Mouse (Mus musculus) embryonic facial prominence, embryonic 14.5 days (tissue): Measurements from ENCODE around the gene Gm20708. TPM values are rescaled to one million over a fixed set of nuclear protein-coding genes. Genes with fewer than 3 reads are reported as not detected.
A peak's percentile ranks its signal among the peaks of the same experiment; 100 is the strongest.

ENCODE experiments used
- ATAC-seq: fragments of 200-750 bp; cut with Nextera tagmentation; 2 replicates; pipeline ENCODE4 v1.8.0; 2017; ENCODE audit warnings: low read depth, moderate number of reproducible peaks, moderate TSS enrichment
- DNase-seq: peaks from one replicate; pipeline ENCODE4 v3.0.0-alpha.2; 2015; ENCODE audit warnings: low spot score
- H3K27ac ChIP-seq: fragments of 300-500 bp; sonication (generic); replicated peaks from 2 replicates; pipeline ENCODE4 v1.5.1; 2014; ENCODE audit warnings: low read depth, mild to moderate bottlenecking, low read length, moderate library complexity
- H3K27me3 ChIP-seq: fragments of 300-500 bp; sonication (generic); replicated peaks from 2 replicates; pipeline ENCODE4 v1.6.1; 2014; ENCODE audit warnings: low read length; ENCODE audit not compliant: control insufficient read depth, insufficient read depth
- H3K36me3 ChIP-seq: fragments of 300-500 bp; sonication (generic); 2 replicates; pipeline ENCODE4 v1.6.1; 2014; ENCODE audit warnings: low read length, mixed read lengths; ENCODE audit not compliant: control insufficient read depth, insufficient read depth
- H3K4me1 ChIP-seq: fragments of 300-500 bp; sonication (generic); 2 replicates; pipeline ENCODE4 v1.6.1; 2014; ENCODE audit warnings: antibody characterized with exemption, low read length; ENCODE audit not compliant: control insufficient read depth, insufficient read depth
- H3K4me2 ChIP-seq: fragments of 300-500 bp; sonication (generic); 2 replicates; pipeline ENCODE4 v1.6.1; 2014; ENCODE audit warnings: low read depth, mild to moderate bottlenecking, low read length, moderate library complexity, mixed read lengths
- H3K4me3 ChIP-seq: fragments of 300-500 bp; sonication (generic); 2 replicates; pipeline ENCODE4 v1.5.1; 2014; ENCODE audit warnings: low read depth, mild to moderate bottlenecking, low read length
- H3K9ac ChIP-seq: fragments of 300-500 bp; sonication (generic); 2 replicates; pipeline ENCODE4 v1.6.1; 2014; ENCODE audit warnings: low read depth, mild to moderate bottlenecking, low read length, moderate library complexity, mixed read lengths
- H3K9me3 ChIP-seq: fragments of 300-500 bp; sonication (generic); 2 replicates; pipeline ENCODE4 v1.6.1; 2016; ENCODE audit warnings: low read length; ENCODE audit not compliant: control insufficient read depth
- WGBS: fragments of 180-500 bp; shearing (Covaris S2); extraction: QIAGEN DNeasy Blood & Tissue Kit; methylation state at CpG from one replicate; pipeline ENCODE4 v1.1.7; 2014; 5-methylcytosine and 5-hydroxymethylcytosine counted together
- polyA plus RNA-seq: library from polyadenylated mRNA; unstranded; fragments of >200 nt; fragmentation: Nextera tagmentation; extraction: Ambion mirVana; gene quantifications from 2 replicates; pipeline ENCODE4 v1.2.1, GENCODE M21; 2014

Gm20708 gene
- polyA plus RNA-seq, 1 experiment from 2014 or later: 0.86 TPM

DNA sequence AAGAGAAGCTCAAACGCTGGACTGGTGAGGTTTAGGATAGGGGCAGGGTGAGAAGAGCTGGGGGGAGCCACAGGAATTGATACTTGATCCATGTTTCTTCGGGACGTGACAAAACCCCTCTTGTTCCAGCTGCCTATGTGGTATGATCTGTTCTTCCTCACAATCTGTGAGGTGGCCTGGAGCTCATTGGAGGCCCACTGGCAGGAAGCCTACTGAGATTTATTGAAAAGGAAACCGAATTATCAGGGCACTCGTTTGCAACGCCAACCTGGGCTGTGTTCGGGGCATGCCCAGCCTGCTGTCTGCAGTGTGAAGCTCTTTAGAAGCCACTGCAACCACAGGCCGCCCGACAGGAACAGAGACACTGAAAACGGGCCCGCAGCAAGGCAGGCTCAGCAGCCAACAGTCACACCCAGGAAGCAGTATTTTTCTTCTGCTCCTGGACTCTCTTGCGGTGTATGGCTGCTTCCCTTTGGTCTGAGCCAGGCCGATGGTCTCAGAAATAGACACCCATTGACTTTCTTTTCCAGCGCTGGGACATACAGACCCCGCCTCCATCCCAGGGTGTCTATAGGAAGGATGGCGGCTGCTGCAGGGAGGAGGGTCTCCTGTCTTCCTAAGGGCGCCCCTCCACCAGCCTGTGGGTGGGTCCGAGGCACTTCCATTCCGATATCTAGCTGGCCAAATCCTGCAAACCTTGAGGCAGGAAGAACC lies 39.0 kb downstream of the Gm20708 start:
- ATAC-seq (peak; percentile 86), DNase-seq (no peak)
- Histone ChIP-seq H3K4me3 (peak overlapping the region; percentile 58), H3K4me2 (peak overlapping the region; percentile 89), H3K27me3 (no peaks in the 10 kb centered on the region), H3K9me3 (no peaks in the 10 kb centered on the region), H3K36me3 (peaks cover 17% of the 10 kb centered on the region), H3K9ac (peak overlapping the region; percentile 77), H3K4me1 (peaks cover 17% of the 10 kb centered on the region), H3K27ac (peak overlapping the region; percentile 96)
- WGBS: 4% methylated on average over 17 of the region's 19 CpGs

DNA sequence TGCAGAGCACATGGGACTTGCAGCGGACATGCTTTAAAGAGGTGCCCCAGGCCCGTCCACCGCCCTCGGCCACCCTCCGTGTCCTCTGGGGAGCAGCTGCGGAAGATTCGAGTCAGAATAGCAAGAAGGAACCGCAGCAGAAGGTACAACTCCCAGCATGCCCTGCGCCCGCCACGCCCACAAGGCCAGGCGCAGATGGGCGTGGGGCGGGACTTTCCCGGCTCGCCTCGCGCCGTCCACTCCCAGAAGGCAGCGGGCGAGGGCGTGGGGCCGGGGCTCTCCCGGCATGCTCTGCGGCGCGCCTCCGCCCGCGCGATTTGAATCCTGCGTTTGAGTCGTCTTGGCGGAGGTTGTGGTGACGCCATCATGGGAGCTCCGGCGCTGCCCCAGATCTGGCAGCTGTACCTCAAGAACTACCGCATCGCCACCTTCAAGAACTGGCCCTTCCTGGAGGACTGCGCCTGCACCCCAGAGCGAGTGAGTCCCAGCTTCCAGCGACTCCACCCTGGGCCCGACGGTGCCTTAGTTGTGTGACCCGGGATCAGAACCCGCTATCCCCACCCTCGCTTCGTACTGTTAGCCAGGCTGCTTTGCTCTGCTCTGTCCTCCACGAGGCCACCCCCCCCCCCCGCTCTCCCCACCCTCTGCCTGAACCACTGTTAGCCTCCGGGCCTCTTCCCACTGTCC lies 39.7 kb downstream of the Gm20708 start, which contains the start of gene Birc5:
TSS of gene Birc5 (plus strand) at position 267 of the 687 bp plus-strand sequence.
- H3K27me3 ChIP-seq: no peaks in the 10 kb centered on the region
- no peaks in the 10 kb centered on the region for H3K9me3 ChIP-seq
- WGBS: 0% methylated on average over 25 of the region's 51 CpGs
- H3K4me1 ChIP-seq: peaks cover 17% of the 10 kb centered on the region
- peak within 1 kb of the TSS; percentile 96 for H3K27ac ChIP-seq
- peak within 1 kb of the TSS; percentile 58 for H3K4me3 ChIP-seq
- H3K36me3 ChIP-seq: peaks cover 23% of the 10 kb centered on the region
- H3K4me2 ChIP-seq: peak within 1 kb of the TSS; percentile 89
- DNase-seq (peak; percentile 98), ATAC-seq (peak; percentile 95)
- H3K9ac ChIP-seq: peak within 1 kb of the TSS; percentile 77

DNA sequence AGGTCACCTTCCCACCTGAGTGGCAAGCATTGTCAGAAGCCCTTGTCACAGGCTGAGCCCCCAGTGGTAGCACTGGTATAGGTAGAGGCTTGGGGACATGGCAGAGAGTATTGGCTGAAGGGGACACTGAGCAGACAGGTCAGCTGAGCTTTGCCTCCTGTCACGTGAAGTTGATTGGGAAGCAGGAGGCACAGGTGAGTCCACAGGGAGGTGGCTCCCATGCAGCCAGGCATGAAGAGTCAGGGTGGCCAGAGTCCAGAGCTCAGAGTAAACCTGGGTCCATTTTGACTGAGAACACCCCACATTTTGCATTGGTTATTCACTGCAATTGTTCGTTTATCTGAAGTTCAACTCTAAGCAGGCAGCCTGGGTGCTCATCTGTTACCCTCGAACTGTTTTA lies 43.4 kb downstream of the Gm20708 start:
- DNase-seq: no peak
- H3K4me3 ChIP-seq: no peak overlapping the region
- H3K27ac ChIP-seq: no peak overlapping the region
- no peak overlapping the region for H3K4me2 ChIP-seq
- no peak for ATAC-seq
- H3K27me3 ChIP-seq: no peaks in the 10 kb centered on the region
- no peak overlapping the region for H3K9ac ChIP-seq
- H3K9me3 ChIP-seq: no peaks in the 10 kb centered on the region
- peaks cover 57% of the 10 kb centered on the region for H3K36me3 ChIP-seq
- WGBS: 91% methylated on average over 3 of the region's 3 CpGs
- peaks cover 15% of the 10 kb centered on the region for H3K4me1 ChIP-seq

GRCm38 (mm10) chr11:117854241-117854640 lies 44.8 kb downstream of the Gm20708 start:
- Histone ChIP-seq H3K4me3 (no peak overlapping the region), H3K9me3 (no peaks in the 10 kb centered on the region), H3K9ac (no peak overlapping the region), H3K4me2 (no peak overlapping the region), H3K4me1 (peaks cover 8% of the 10 kb centered on the region; the same call in 1 of the 2 replicates), H3K36me3 (peaks cover 57% of the 10 kb centered on the region), H3K27me3 (peaks cover 1% of the 10 kb centered on the region; the same call in 1 of the 2 replicates), H3K27ac (no peak overlapping the region)
- 86% methylated on average over 9 of the region's 9 CpGs for WGBS
- DNase-seq (no peak), ATAC-seq (no peak)

DNA sequence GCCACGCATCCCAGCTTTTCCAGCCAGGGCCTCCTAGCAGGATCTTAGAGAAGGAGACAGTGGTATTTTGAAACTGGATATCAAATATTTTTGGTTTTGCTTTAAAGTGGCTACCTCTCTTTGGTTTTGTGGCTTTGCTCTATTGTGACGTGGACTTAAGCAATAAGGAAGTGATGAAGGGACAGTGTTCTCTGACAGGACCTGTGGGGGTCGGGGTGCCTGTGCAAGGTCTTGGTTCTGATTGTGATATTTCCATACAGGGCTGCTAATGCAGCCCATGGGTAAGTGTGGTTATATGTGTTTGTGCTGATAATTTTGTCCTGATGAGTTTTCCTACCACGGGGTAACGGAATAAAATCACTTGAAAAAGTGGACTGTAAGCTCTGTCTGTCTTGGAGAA lies 45.9 kb downstream of the Gm20708 start:
- Histone ChIP-seq H3K9me3 (no peaks in the 10 kb centered on the region), H3K36me3 (peaks cover 57% of the 10 kb centered on the region), H3K4me3 (no peak overlapping the region), H3K4me2 (no peak overlapping the region), H3K27ac (no peak overlapping the region), H3K27me3 (peaks cover 12% of the 10 kb centered on the region), H3K4me1 (peaks cover 10% of the 10 kb centered on the region), H3K9ac (no peak overlapping the region)
- ATAC-seq (no peak), DNase-seq (no peak)
- WGBS: 93% methylated on average over 5 of the region's 5 CpGs

GRCm38 (mm10) chr11:117855975-117856374 lies 46.5 kb downstream of the Gm20708 start:
- DNase-seq (no peak), ATAC-seq (no peak)
- H3K4me2 ChIP-seq: no peak overlapping the region
- H3K27me3 ChIP-seq: peaks cover 18% of the 10 kb centered on the region
- H3K9me3 ChIP-seq: no peaks in the 10 kb centered on the region
- H3K27ac ChIP-seq: no peak overlapping the region
- peaks cover 10% of the 10 kb centered on the region; the same call in 1 of the 2 replicates for H3K4me1 ChIP-seq
- H3K4me3 ChIP-seq: no peak overlapping the region
- WGBS: 81% methylated on average over 1 of the region's 1 CpGs
- H3K9ac ChIP-seq: no peak overlapping the region
- peaks cover 57% of the 10 kb centered on the region for H3K36me3 ChIP-seq

DNA sequence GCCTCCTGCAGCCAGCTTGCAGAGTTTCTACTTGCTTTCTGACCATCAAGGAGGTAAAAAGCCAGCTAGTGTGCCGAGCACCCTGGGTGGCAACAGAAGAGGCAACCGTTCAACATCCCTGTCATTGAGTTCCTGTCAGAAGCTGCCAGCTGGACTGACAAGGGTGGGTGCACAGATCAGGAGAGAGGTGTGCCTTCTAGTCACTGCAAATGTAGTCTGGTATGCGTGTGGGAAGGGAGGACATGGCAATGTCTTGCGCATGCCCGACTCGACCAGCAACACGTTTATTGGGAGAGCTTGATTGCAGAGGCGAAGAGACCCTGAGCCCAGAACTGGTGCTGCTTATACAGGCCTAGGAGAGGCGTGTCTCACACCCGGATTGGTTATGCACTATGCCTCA lies 48.0 kb downstream of the Gm20708 start:
- WGBS: 97% methylated on average over 10 of the region's 10 CpGs
- H3K36me3 ChIP-seq: peaks cover 49% of the 10 kb centered on the region
- ATAC-seq: no peak
- H3K9me3 ChIP-seq: no peaks in the 10 kb centered on the region
- no peak overlapping the region for H3K4me3 ChIP-seq
- H3K9ac ChIP-seq: no peak overlapping the region
- no peak overlapping the region for H3K27ac ChIP-seq
- H3K4me1 ChIP-seq: peaks cover 8% of the 10 kb centered on the region; the same call in 1 of the 2 replicates
- DNase-seq: no peak
- no peak overlapping the region for H3K4me2 ChIP-seq
- peaks cover 24% of the 10 kb centered on the region for H3K27me3 ChIP-seq

- peaks cover 8% of the 10 kb centered on the region; the same call in 1 of the 2 replicates for H3K4me1 ChIP-seq
- peaks cover 32% of the 10 kb centered on the region for H3K27me3 ChIP-seq
- H3K27ac ChIP-seq: no peak overlapping the region
- H3K4me3 ChIP-seq: no peak overlapping the region
- H3K9me3 ChIP-seq: no peaks in the 10 kb centered on the region
- H3K36me3 ChIP-seq: peaks cover 40% of the 10 kb centered on the region
- no peak overlapping the region for H3K4me2 ChIP-seq
- DNase-seq (no peak), ATAC-seq (no peak)
- H3K9ac ChIP-seq: no peak overlapping the region
- 53% methylated on average over 3 of the region's 3 CpGs for WGBS
Observed at GRCm38 (mm10) chr11:117858392-117858791, 48.9 kb downstream of the Gm20708 start.
